Mouse (Mus musculus) T-helper 17 cell (primary cell): ENCODE results near the gene Wnk2.
"Not testable (repeated sequence)": the region's sequence is repeated elsewhere in the genome, so short reads cannot be mapped to it uniquely, and the experiment has no call there.

Source experiments
- in situ Hi-C, 2 experiments: fragments of 300-600 bp; cut with MboI, MseI; formaldehyde crosslinking; loops; 1 replicate in 1 of 2; 2 replicates in 1 of 2; pipeline ENCODE4 v1.15.1; 2025; ENCODE audit warnings: high pct_unique_total_duplicates in 2 of 2

Wnk2 gene

GRCm38 (mm10) chr13:49096826-49097225, 51.0 kb downstream of the Wnk2 start:
- in situ Hi-C loops, result no loop called here

GRCm38 (mm10) chr13:49094667-49095066, 53.1 kb downstream of the Wnk2 start:
- in situ Hi-C loops, result no loop called here

GRCm38 (mm10) chr13:49093471-49093891, 54.3 kb downstream of the Wnk2 start:
- in situ Hi-C loops, result no loop called here

- in situ Hi-C loops, result no loop called here
Observed at GRCm38 (mm10) chr13:49092596-49092995, 55.2 kb downstream of the Wnk2 start.

GRCm38 (mm10) chr13:49090176-49090575, 57.6 kb downstream of the Wnk2 start:
- in situ Hi-C loops, result no loop called here

GRCm38 (mm10) chr13:49088874-49089273, 58.9 kb downstream of the Wnk2 start:
- in situ Hi-C loops, result no loop called here

GRCm38 (mm10) chr13:49087420-49087819, 60.4 kb downstream of the Wnk2 start:
- in situ Hi-C loops, result no loop called here

GRCm38 (mm10) chr13:49086431-49086830, 61.4 kb downstream of the Wnk2 start:
- in situ Hi-C loops, result no loop called here

- in situ Hi-C loops, result no loop called here
Observed at GRCm38 (mm10) chr13:49085211-49085610, 62.6 kb downstream of the Wnk2 start.

- in situ Hi-C loops, result no loop called here
Observed at GRCm38 (mm10) chr13:49084781-49085180, 63.0 kb downstream of the Wnk2 start.

- in situ Hi-C loops, result no loop called here
Observed at GRCm38 (mm10) chr13:49083941-49084340, 63.9 kb downstream of the Wnk2 start.

GRCm38 (mm10) chr13:49082151-49082879, 65.5 kb downstream of the Wnk2 start:
- in situ Hi-C loops, result no loop called here

GRCm38 (mm10) chr13:49076196-49076595, 71.6 kb downstream of the Wnk2 start:
- in situ Hi-C loops, result no loop called here

- in situ Hi-C loops, result no loop called here
Observed at GRCm38 (mm10) chr13:49075377-49075776, 72.4 kb downstream of the Wnk2 start.

- in situ Hi-C loops, result no loop called here
Observed at GRCm38 (mm10) chr13:49073295-49073694, 74.5 kb downstream of the Wnk2 start.

GRCm38 (mm10) chr13:49071861-49072260, 76.0 kb downstream of the Wnk2 start:
- in situ Hi-C loops, result no loop called here

GRCm38 (mm10) chr13:49069979-49070378, 77.8 kb downstream of the Wnk2 start:
- in situ Hi-C loops, result no loop called here

- in situ Hi-C loops, result no loop called here
Observed at GRCm38 (mm10) chr13:49069393-49069792, 78.4 kb downstream of the Wnk2 start.

- in situ Hi-C loops, result no loop called here
Observed at GRCm38 (mm10) chr13:49064257-49064656, 83.6 kb downstream of the Wnk2 start.

- in situ Hi-C loops, result no loop called here
Observed at GRCm38 (mm10) chr13:49060456-49060855, 87.4 kb downstream of the Wnk2 start.

- in situ Hi-C loops, result no loop called here
Observed at GRCm38 (mm10) chr13:49058528-49058927, 89.3 kb downstream of the Wnk2 start.

- in situ Hi-C loops, result no loop called here
Observed at GRCm38 (mm10) chr13:49056304-49056703, 91.5 kb downstream of the Wnk2 start.

GRCm38 (mm10) chr13:49054753-49055152, 93.1 kb downstream of the Wnk2 start:
- in situ Hi-C loops, result not testable (repeated sequence)

- in situ Hi-C loops, result no loop called here
Observed at GRCm38 (mm10) chr13:49053333-49053732, 94.5 kb downstream of the Wnk2 start.
